Mouse (Mus musculus) ES-E14 (cell line): Measurements from ENCODE around the gene Hist1h1t. TPM values are rescaled to one million over a fixed set of nuclear protein-coding genes. Genes with fewer than 3 reads are reported as not detected.

ENCODE experiments used
- DNase-seq: peaks from one replicate; pipeline ENCODE4 v3.0.0-alpha.2; 2013; ENCODE audit warnings: low read depth, low spot score
- H3K27ac ChIP-seq: 2 replicates; pipeline ENCODE4 v1.5.1; 2012; ENCODE audit warnings: low read depth, mild to moderate bottlenecking, low read length, moderate library complexity, mixed read lengths; ENCODE audit not compliant: poor library complexity, insufficient read depth, severe bottlenecking
- H3K36me3 ChIP-seq: 2 replicates; pipeline ENCODE4 v1.6.1; 2012; ENCODE audit warnings: mild to moderate bottlenecking, low read length, moderate library complexity, mixed read lengths; ENCODE audit not compliant: control insufficient read depth, poor library complexity, insufficient read depth, severe bottlenecking
- H3K4me1 ChIP-seq, 2 experiments: fragments of 150-350 bp in 1 of 2; sonication (generic) in 1 of 2; 2 replicates each; pipeline ENCODE4 v1.6.1; 2012; ENCODE audit warnings: low read length in 2 of 2, mild to moderate bottlenecking in 1 of 2, mixed read lengths in 1 of 2; ENCODE audit not compliant: control insufficient read depth in 2 of 2, insufficient read depth in 2 of 2, poor library complexity in 1 of 2
- H3K4me3 ChIP-seq, 2 experiments: fragments of 150-350 bp in 1 of 2; sonication (generic) in 1 of 2; 2 replicates each; pipeline ENCODE4 v1.5.1; 2012; ENCODE audit warnings: low read length in 2 of 2, low read depth in 1 of 2, mild to moderate bottlenecking in 1 of 2, mixed read lengths in 1 of 2; ENCODE audit not compliant: insufficient read depth in 1 of 2, poor library complexity in 1 of 2, severe bottlenecking in 1 of 2
- H3K9ac ChIP-seq: 2 replicates; pipeline ENCODE4 v1.6.1; 2012; ENCODE audit warnings: low read depth, mild to moderate bottlenecking, low read length, mixed read lengths; ENCODE audit not compliant: poor library complexity, insufficient read depth, severe bottlenecking
- H3K9me3 ChIP-seq: fragments of 150-350 bp; sonication (generic); 2 replicates; pipeline ENCODE4 v1.6.1; 2012; ENCODE audit warnings: low read depth, mild to moderate bottlenecking, low read length; ENCODE audit not compliant: control insufficient read depth, insufficient read depth
- CHD2 ChIP-seq: IDR thresholded peaks from 2 replicates; pipeline ENCODE4 v1.6.1; 2014; ENCODE audit warnings: mild to moderate bottlenecking, low read depth, low read length, inconsistent platforms
- HCFC1 ChIP-seq: IDR thresholded peaks from 2 replicates; pipeline ENCODE4 v1.6.1; 2012; ENCODE audit warnings: low read length, inconsistent platforms, borderline replicate concordance; ENCODE audit not compliant: insufficient read depth
- MAFK ChIP-seq: IDR thresholded peaks from 2 replicates; pipeline ENCODE4 v1.6.1; 2014; ENCODE audit warnings: mild to moderate bottlenecking, low read depth, low read length, inconsistent platforms; ENCODE audit not compliant: insufficient read depth
- ZC3H11A ChIP-seq: IDR thresholded peaks from 2 replicates; pipeline ENCODE4 v1.6.1; 2012; ENCODE audit warnings: low read depth, mild to moderate bottlenecking, inconsistent platforms, low read length, borderline replicate concordance
- ZNF384 ChIP-seq: IDR thresholded peaks from 2 replicates; pipeline ENCODE4 v1.6.1; 2012; ENCODE audit warnings: low read depth, low read length, inconsistent platforms
- in situ Hi-C, 2 experiments: fragments of 600-800 bp; cut with MboI; formaldehyde crosslinking; loops; one replicate each; pipeline ENCODE4 v1.15.1; 2025; ENCODE audit warnings: low sequenced_read_pairs in 2 of 2, inconsistent platforms in 1 of 2; ENCODE audit not compliant: unreplicated experiment in 2 of 2
- total RNA-seq: library from RNA; depleted of rRNA; stranded (reverse); fragments of 300-350 nt; gene quantifications from 2 replicates; pipeline ENCODE4 v1.2.3, GENCODE M21; 2012

Gene Hist1h1t
- total RNA-seq, 1 experiment, result 13.3 TPM

GRCm38 (mm10) chr13:23730479-23730878 is 34.9 kb downstream of the Hist1h1t start:
- no peak overlapping the region for H3K4me3 ChIP-seq
- H3K27ac ChIP-seq, result no peak overlapping the region
- TF ChIP-seq ZC3H11A (no peak), CHD2 (no peak), ZNF384 (no peak), HCFC1 (no peak), MAFK (no peak)
- H3K36me3 ChIP-seq, result no peaks in the 10 kb centered on the region
- H3K4me1 ChIP-seq, result 0 out of 4 replicates have a peak, but pooled peaks cover 0 to 2% of the 10 kb centered on the region in 2 experiments
- H3K9ac ChIP-seq, result no peak overlapping the region
- no peaks in the 10 kb centered on the region for H3K9me3 ChIP-seq
- DNase-seq, result no peak
- in situ Hi-C loops, result no loop called here

- in situ Hi-C loops, result no loop called here
- no peaks in the 10 kb centered on the region for H3K9me3 ChIP-seq
- H3K4me3 ChIP-seq, result no peak overlapping the region
Observed at GRCm38 (mm10) chr13:23732156-23732804, 36.7 kb downstream of the Hist1h1t start.

GRCm38 (mm10) chr13:23737091-23737490 is 41.5 kb downstream of the Hist1h1t start:
- Histone ChIP-seq H3K36me3 (no peaks in the 10 kb centered on the region), H3K27ac (no peak overlapping the region), H3K4me1 (peaks cover 0 to 4% of the 10 kb centered on the region in 2 experiments; a peak in 1 of 4 replicates), H3K9ac (no peak overlapping the region), H3K4me3 (no peak overlapping the region), H3K9me3 (no peaks in the 10 kb centered on the region)
- in situ Hi-C loops, result no loop called here
- no peak for DNase-seq
- TF ChIP-seq HCFC1, result no peak
- TF ChIP-seq CHD2, result no peak
- no peak for TF ChIP-seq ZNF384
- TF ChIP-seq MAFK, result no peak
- no peak for TF ChIP-seq ZC3H11A

More at GRCm38 (mm10) chr13:23732156-23732804, 36.7 kb downstream of the Hist1h1t start:
- no peaks in the 10 kb centered on the region for H3K36me3 ChIP-seq
- no peak overlapping the region for H3K27ac ChIP-seq
- H3K4me1 ChIP-seq, result 0 out of 4 replicates have a peak, but pooled peaks cover 0 to 2% of the 10 kb centered on the region in 2 experiments
- no peak overlapping the region for H3K9ac ChIP-seq
- TF ChIP-seq CHD2 (no peak), ZC3H11A (peak; percentile 33; the same call in 1 of the 2 replicates), HCFC1 (no peak)
- no peak for DNase-seq

- peak overlapping the region in 1 of 2 experiments; percentile 32; a peak in 2 of 4 replicates for H3K4me3 ChIP-seq
- no peaks in the 10 kb centered on the region for H3K36me3 ChIP-seq
- in situ Hi-C loops, result no loop called here
- no peaks in the 10 kb centered on the region for H3K9me3 ChIP-seq
- no peak overlapping the region; the same call in 1 of the 2 replicates for H3K27ac ChIP-seq
- no peak for DNase-seq
- peaks cover 0 to 3% of the 10 kb centered on the region in 2 experiments; a peak in 2 of 4 replicates for H3K4me1 ChIP-seq
- peak overlapping the region; percentile 91; the same call in 1 of the 2 replicates for H3K9ac ChIP-seq
- TF ChIP-seq HCFC1 (no peak), MAFK (no peak), ZC3H11A (no peak), CHD2 (no peak), ZNF384 (no peak)
Observed at GRCm38 (mm10) chr13:23738041-23738440, 42.4 kb downstream of the Hist1h1t start.
